ENCODE assay signal across 23 mouse cellular contexts in the genomic region with DNA sequence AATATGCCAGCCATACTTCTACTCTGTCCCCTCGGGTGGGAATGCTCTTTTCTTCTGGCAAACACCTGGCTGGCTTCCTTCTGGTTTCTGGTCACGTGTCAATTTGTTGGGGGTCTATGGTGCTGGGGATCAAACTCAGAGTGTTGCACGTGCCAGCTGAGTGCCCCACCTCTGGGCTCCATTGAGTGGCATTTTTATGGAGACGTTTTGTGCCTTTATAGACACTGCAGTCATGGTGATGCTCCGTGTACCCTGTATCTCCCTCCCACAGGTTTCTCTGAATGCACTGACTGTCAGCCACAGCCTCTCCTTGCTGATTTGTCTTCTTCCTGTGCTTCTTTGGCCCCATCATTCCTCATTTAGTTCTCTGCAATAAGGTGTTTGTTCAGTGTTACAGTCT. TPM values are rescaled to one million over a fixed set of nuclear protein-coding genes. Genes with fewer than 3 reads are reported as not detected.
DNase-seq lines count a peak whose midpoint lies in the region; ATAC-seq and TF ChIP-seq lines count a peak whose summit lies in the region.
"Had no signal": no experiment of that assay in that cellular context is flagged by ENCODE, and none has a peak within 500 bp of the region (broad histone marks: within the 10 kb centered on the region; RNA-seq: fewer than 3 reads in every experiment).

No protein-coding gene starts in this region.

- 0 out of 2 replicates have a peak, but pooled peaks have one; percentile 15 for ATAC-seq in kidney, embryonic 15.5 days (replicated peaks; ENCODE audit: low FRiP score)
- ATAC-seq: CD4-positive, CD25-positive, alpha-beta regulatory T cell, adult 4 months; forebrain, embryonic 14.5 days; forebrain, postnatal 0 days had no signal

- H3K4me2 ChIP-seq in kidney, embryonic 15.5 days, result no peak overlapping the region
- H3K4me2 ChIP-seq: heart, embryonic 11.5 days; hindbrain, embryonic 12.5 days; hindbrain, embryonic 15.5 days had no signal

- TF ChIP-seq POLR2A in kidney, adult 2 months (IDR thresholded peaks at IDR 0.05; ENCODE audit: low read depth, low read length), result no peak

- WGBS in kidney, embryonic 15.5 days, result 40% methylated on average over 5 of the region's 5 CpGs
- WGBS in kidney, adult 2 months, result 49% methylated on average over 5 of the region's 5 CpGs
- WGBS in macrophage (ENCODE audit: missing documents), result 91% methylated on average over 5 of the region's 5 CpGs
- 69% methylated on average over 5 of the region's 5 CpGs for WGBS in forebrain, embryonic 10.5 days

- intact Hi-C loops in left cerebral cortex, postnatal 14 days (cut with DNase I), result no loop called here

- no peaks in the 10 kb centered on the region for H3K4me1 ChIP-seq in kidney, embryonic 15.5 days
- H3K4me1 ChIP-seq in kidney, adult 2 months (ENCODE audit: control insufficient read depth, insufficient read depth, low read length), result no peaks in the 10 kb centered on the region
- no peaks in the 10 kb centered on the region for H3K4me1 ChIP-seq in forebrain, embryonic 10.5 days
- H3K4me1 ChIP-seq: hindbrain, embryonic 12.5 days; hindbrain, embryonic 15.5 days had no signal

- no peak for TF ChIP-seq CTCF in kidney, adult 2 months (conservative IDR thresholded peaks at IDR 0.05; ENCODE audit: insufficient read depth, insufficient read length, low read depth, low read length)

- H3K9ac ChIP-seq in kidney, embryonic 15.5 days, result no peak overlapping the region
- H3K9ac ChIP-seq: forebrain, postnatal 0 days; hindbrain, embryonic 12.5 days; hindbrain, embryonic 15.5 days had no signal

- H3K9me3 ChIP-seq in kidney, embryonic 15.5 days (replicated peaks), result no peaks in the 10 kb centered on the region
- no peaks in the 10 kb centered on the region for H3K9me3 ChIP-seq in forebrain, embryonic 10.5 days
- H3K9me3 ChIP-seq: hindbrain, embryonic 12.5 days; hindbrain, embryonic 15.5 days had no signal

- no peak for DNase-seq in kidney, adult 2 months
- peak; percentile 27 to 47 for DNase-seq in left cerebral cortex, postnatal 14 days (ENCODE audit: low spot score in 2 of 2)
- DNase-seq in left cerebral cortex, adult 8-10 months (ENCODE audit: low spot score in 2 of 2), result no peak
- DNase-seq in brain, adult 2 months (ENCODE audit: low read depth, low spot score), result peak; percentile 46
- DNase-seq in forebrain, embryonic 10.5 days (ENCODE audit: extremely low spot score, low spot score), result no peak
- DNase-seq: adrenal gland, adult 8-10 months; adrenal gland, postnatal 25 days; cerebellum, adult 11 months; cerebellum, adult 2 months; cerebellum, adult 9-11 months; cerebellum, postnatal 25 days; forebrain, postnatal 0 days; gastrocnemius, postnatal 10 days; gastrocnemius, postnatal 36 days had no signal

- no peak overlapping the region for H3K4me3 ChIP-seq in kidney, embryonic 15.5 days (replicated peaks)
- H3K4me3 ChIP-seq in kidney, adult 2 months (ENCODE audit: insufficient read depth, low read depth, low read length), result no peak overlapping the region
- H3K4me3 ChIP-seq in macrophage (ENCODE audit: inconsistent target), result no peak overlapping the region
- H3K4me3 ChIP-seq in forebrain, embryonic 10.5 days, result no peak overlapping the region
- H3K4me3 ChIP-seq: hindbrain, embryonic 12.5 days; hindbrain, embryonic 15.5 days had no signal

- H3K79me2 ChIP-seq in macrophage (ENCODE audit: inconsistent target), result no peaks in the 10 kb centered on the region

- H3K27me3 ChIP-seq in kidney, embryonic 15.5 days, result no peaks in the 10 kb centered on the region
- no peaks in the 10 kb centered on the region for H3K27me3 ChIP-seq in kidney, adult 2 months (replicated peaks; ENCODE audit: control insufficient read depth, insufficient read depth, low read length)
- H3K27me3 ChIP-seq in forebrain, embryonic 10.5 days (ENCODE audit: poor library complexity, severe bottlenecking), result no peaks in the 10 kb centered on the region
- H3K27me3 ChIP-seq: hindbrain, embryonic 12.5 days; hindbrain, embryonic 15.5 days had no signal

- H3K36me3 ChIP-seq in kidney, embryonic 15.5 days, result peaks cover 81% of the 10 kb centered on the region
- H3K36me3 ChIP-seq in kidney, adult 2 months (ENCODE audit: control insufficient read depth, insufficient read depth, low read length), result peaks cover 25% of the 10 kb centered on the region
- peaks cover 23% of the 10 kb centered on the region for H3K36me3 ChIP-seq in macrophage (ENCODE audit: inconsistent target)
- peaks cover 79% of the 10 kb centered on the region for H3K36me3 ChIP-seq in forebrain, embryonic 10.5 days (replicated peaks)

- no peak overlapping the region for H3K27ac ChIP-seq in kidney, embryonic 15.5 days
- H3K27ac ChIP-seq in kidney, adult 2 months (ENCODE audit: insufficient read depth, low read depth, low read length), result no peak overlapping the region
- peak overlapping the region; percentile 52; the same call in 1 of the 2 replicates for H3K27ac ChIP-seq in macrophage
- no peak overlapping the region for H3K27ac ChIP-seq in forebrain, embryonic 10.5 days
- H3K27ac ChIP-seq: hindbrain, embryonic 12.5 days; hindbrain, embryonic 15.5 days had no signal

RNA-seq across cellular contexts. Expression of a gene that starts 34.5 kb away (rescaled TPM):
- polyA plus RNA-seq in kidney, embryonic 15.5 days (2015; fragmentation: Nextera tagmentation; extraction: Ambion mirVana), result 2.4 TPM in 2 replicates
- 30.6 and 40.7 TPM in 2 replicates for polyA plus RNA-seq in kidney, adult 2 months (2012; rRNA removed)
- total RNA-seq in left cerebral cortex, postnatal 14 days (2021), result 1 to 10 TPM in 1 of 2 experiments, under 1 TPM in 1; 0.32 to 1.8 TPM
- 1 to 10 TPM; 4.2 to 6.6 (median 4.9) TPM for total RNA-seq in left cerebral cortex, adult 8-10 months (2022)
- 1 to 10 TPM in 9 of 26 experiments, under 1 TPM in 14, not detected in 3; 0.22 to 3.4 (median 0.79) TPM for total RNA-seq in macrophage (2018; cell fraction: chromatin; rRNA removed)
- under 1 TPM in 25 of 26 experiments, not detected in 1; 0.03 to 0.76 (median 0.16) TPM for total RNA-seq in macrophage (2018; cell fraction: cytosol; rRNA removed)
- total RNA-seq in macrophage (2018; cell fraction: nucleus; rRNA removed), result 1 to 10 TPM in 7 of 26 experiments, under 1 TPM in 16, not detected in 3; 0.15 to 3.5 (median 0.68) TPM
- polyA plus RNA-seq in macrophage (2018), result 0.10 to 0.53 TPM (median 0.38 TPM) in 3 replicates
- polyA plus RNA-seq in forebrain, embryonic 10.5 days (2016; fragmentation: Nextera tagmentation; extraction: Ambion mirVana), result 0.64 and 0.71 TPM in 2 replicates
- total RNA-seq: gastrocnemius, adult 18-20 months; hematopoietic stem cell, adult 5-6 weeks had no signal

Comparison
In these comparisons a context has a peak if more than half of its experiments do, and no peak if none do; other contexts are left out.
1. DNase-seq: peak in left cerebral cortex, postnatal 14 days (2 of 2) and brain, adult 2 months (single experiment); none in kidney, adult 2 months (single experiment), left cerebral cortex, adult 8-10 months (0 of 2) and forebrain, embryonic 10.5 days (single experiment).